Mouse (Mus musculus): ENCODE data around the gene Prodh2.
"Not testable (repeated sequence)": the region's sequence is repeated elsewhere in the genome, so short reads cannot be mapped to it uniquely, and the experiment has no call there.

Prodh2 gene

GRCm38 (mm10) chr7:30493401-30493931 lies at the start of gene Prodh2:
TSS of gene Prodh2 (plus strand) at chr7:30493622.
- DNase-seq, result no peak

- DNase-seq, result no peak
Measured at GRCm38 (mm10) chr7:30443696-30444095, 49.7 kb upstream of the Prodh2 start.

- peak in 1 of 2 experiments; percentile 30 for DNase-seq
Measured at GRCm38 (mm10) chr7:30444154-30444970, 49.1 kb upstream of the Prodh2 start.

GRCm38 (mm10) chr7:30444971-30445751 lies 48.3 kb upstream of the Prodh2 start, which contains the start of gene Aplp1:
TSS of gene Aplp1 (minus strand) at chr7:30445535.
- DNase-seq, result peak; percentile 42 to 47

GRCm38 (mm10) chr7:30450241-30450640 lies 43.2 kb upstream of the Prodh2 start:
- no peak for DNase-seq

GRCm38 (mm10) chr7:30453327-30453726 lies 40.1 kb upstream of the Prodh2 start:
- no peak for DNase-seq

- DNase-seq, result peak; percentile 59 to 67
Measured at GRCm38 (mm10) chr7:30453766-30454165, 39.7 kb upstream of the Prodh2 start.

- no peak for DNase-seq
Measured at GRCm38 (mm10) chr7:30454259-30454658, 39.2 kb upstream of the Prodh2 start.

- no peak for DNase-seq
Measured at GRCm38 (mm10) chr7:30456487-30456886, 36.9 kb upstream of the Prodh2 start.

GRCm38 (mm10) chr7:30456911-30457628 lies 36.4 kb upstream of the Prodh2 start:
- DNase-seq, result no peak

- DNase-seq, result no peak
Measured at GRCm38 (mm10) chr7:30457629-30458330, 35.6 kb upstream of the Prodh2 start, which contains the start of the genes Kirrel2 and Nphs1. TSS of gene Kirrel2 (minus strand) at chr7:30457690. TSS of gene Nphs1 (plus strand) at chr7:30458315.

GRCm38 (mm10) chr7:30459484-30459883 lies 33.9 kb upstream of the Prodh2 start:
- DNase-seq, result no peak

- no peak for DNase-seq
Measured at GRCm38 (mm10) chr7:30463568-30463967, 29.9 kb upstream of the Prodh2 start.

GRCm38 (mm10) chr7:30463996-30464395 lies 29.4 kb upstream of the Prodh2 start:
- DNase-seq, result no peak

- DNase-seq, result no peak
Measured at GRCm38 (mm10) chr7:30464816-30465300, 28.6 kb upstream of the Prodh2 start.

- no peak for DNase-seq
Measured at GRCm38 (mm10) chr7:30472411-30472810, 21.0 kb upstream of the Prodh2 start.

GRCm38 (mm10) chr7:30474999-30475398 lies 18.4 kb upstream of the Prodh2 start:
- DNase-seq, result no peak

GRCm38 (mm10) chr7:30476136-30476535 lies 17.3 kb upstream of the Prodh2 start:
- not testable (repeated sequence) for DNase-seq

- no peak for DNase-seq
Measured at GRCm38 (mm10) chr7:30477415-30478381, 15.7 kb upstream of the Prodh2 start.

- no peak for DNase-seq
Measured at GRCm38 (mm10) chr7:30484250-30484649, 9.2 kb upstream of the Prodh2 start.
